Mouse (Mus musculus): ENCODE data around the gene Triobp. TPM values are rescaled to one million over a fixed set of nuclear protein-coding genes. Genes with fewer than 3 reads are reported as not detected.

Triobp gene
- polyA plus RNA-seq, 1 experiment: 32.9 TPM

DNA sequence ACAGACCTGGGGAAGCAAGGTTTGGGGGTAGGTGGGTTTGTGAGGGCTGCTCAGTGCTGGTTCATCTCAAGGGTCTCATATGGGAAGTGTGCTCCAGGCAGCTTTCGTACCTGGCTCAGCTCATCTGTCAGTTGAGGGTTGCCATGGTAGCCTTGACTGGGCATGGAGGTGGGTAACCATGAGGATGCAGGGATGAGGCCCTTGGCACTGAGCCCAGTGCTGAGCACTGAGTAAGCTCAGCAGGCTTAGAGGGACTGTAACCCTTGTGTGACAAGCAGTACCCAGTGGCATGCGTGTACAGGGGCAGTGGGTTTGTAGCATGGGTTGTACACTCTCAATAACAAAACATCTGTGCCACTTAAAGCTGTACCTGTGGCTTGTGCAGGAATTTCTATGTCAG is 9.6 kb upstream of the Triobp start:
- TF ChIP-seq CTCF (IDR thresholded peaks at IDR 0.05; ENCODE audit: control insufficient read depth, insufficient read depth, low read length) (no peak), POLR2A (IDR thresholded peaks at IDR 0.05; ENCODE audit: borderline replicate concordance, control insufficient read depth, low read depth, low read length) (no peak)
- no peak overlapping the region for H3K27ac ChIP-seq (ENCODE audit: control insufficient read depth, insufficient read depth, low read depth, low read length, poor library complexity)
- peaks cover 1% of the 10 kb centered on the region; the same call in 1 of the 2 replicates for H3K4me1 ChIP-seq (ENCODE audit: control insufficient read depth, insufficient read depth, low read length)
- H3K4me3 ChIP-seq (replicated peaks; ENCODE audit: control insufficient read depth, low read depth, low read length): no peak overlapping the region
- WGBS: 86% methylated on average over 2 of the region's 2 CpGs

- H3K27ac ChIP-seq (ENCODE audit: control insufficient read depth, insufficient read depth, low read depth, low read length, poor library complexity): no peak overlapping the region
- peaks cover 1% of the 10 kb centered on the region; the same call in 1 of the 2 replicates for H3K4me1 ChIP-seq (ENCODE audit: control insufficient read depth, insufficient read depth, low read length)
- 0 out of 2 replicates have a peak, but pooled peaks have one; percentile 6 for TF ChIP-seq POLR2A (IDR thresholded peaks at IDR 0.05; ENCODE audit: borderline replicate concordance, control insufficient read depth, low read depth, low read length)
- TF ChIP-seq CTCF (IDR thresholded peaks at IDR 0.05; ENCODE audit: control insufficient read depth, insufficient read depth, low read length): no peak
- WGBS: 89% methylated on average over 13 of the region's 13 CpGs
- no peak overlapping the region for H3K4me3 ChIP-seq (replicated peaks; ENCODE audit: control insufficient read depth, low read depth, low read length)
These were observed 7.2 kb upstream of the Triobp start for GRCm38 (mm10) chr15:78940325-78940724.

GRCm38 (mm10) chr15:78942663-78943062 is 4.9 kb upstream of the Triobp start:
- peak; percentile 64 for TF ChIP-seq CTCF (IDR thresholded peaks at IDR 0.05; ENCODE audit: control insufficient read depth, insufficient read depth, low read length)
- no peak for TF ChIP-seq POLR2A (IDR thresholded peaks at IDR 0.05; ENCODE audit: borderline replicate concordance, control insufficient read depth, low read depth, low read length)
- H3K4me1 ChIP-seq (ENCODE audit: control insufficient read depth, insufficient read depth, low read length): no peaks in the 10 kb centered on the region
- no peak overlapping the region for H3K27ac ChIP-seq (ENCODE audit: control insufficient read depth, insufficient read depth, low read depth, low read length, poor library complexity)
- 20% methylated on average over 9 of the region's 9 CpGs for WGBS
- no peak overlapping the region for H3K4me3 ChIP-seq (replicated peaks; ENCODE audit: control insufficient read depth, low read depth, low read length)

- no peaks in the 10 kb centered on the region for H3K4me1 ChIP-seq (ENCODE audit: control insufficient read depth, insufficient read depth, low read length)
- 69% methylated on average over 7 of the region's 7 CpGs for WGBS
- no peak overlapping the region for H3K27ac ChIP-seq (ENCODE audit: control insufficient read depth, insufficient read depth, low read depth, low read length, poor library complexity)
- no peak overlapping the region for H3K4me3 ChIP-seq (replicated peaks; ENCODE audit: control insufficient read depth, low read depth, low read length)
- no peak for TF ChIP-seq POLR2A (IDR thresholded peaks at IDR 0.05; ENCODE audit: borderline replicate concordance, control insufficient read depth, low read depth, low read length)
- TF ChIP-seq CTCF (IDR thresholded peaks at IDR 0.05; ENCODE audit: control insufficient read depth, insufficient read depth, low read length): no peak
These were observed 1.3 kb upstream of the Triobp start for GRCm38 (mm10) chr15:78946232-78946631.

GRCm38 (mm10) chr15:78948152-78948725 is 715 bp downstream of the Triobp start:
- 5% methylated on average over 11 of the region's 11 CpGs for WGBS
- Histone ChIP-seq H3K27ac (ENCODE audit: control insufficient read depth, insufficient read depth, low read depth, low read length, poor library complexity) (no peak overlapping the region), H3K4me3 (replicated peaks; ENCODE audit: control insufficient read depth, low read depth, low read length) (no peak overlapping the region), H3K4me1 (ENCODE audit: control insufficient read depth, insufficient read depth, low read length) (no peaks in the 10 kb centered on the region)
- TF ChIP-seq CTCF (IDR thresholded peaks at IDR 0.05; ENCODE audit: control insufficient read depth, insufficient read depth, low read length) (no peak), POLR2A (IDR thresholded peaks at IDR 0.05; ENCODE audit: borderline replicate concordance, control insufficient read depth, low read depth, low read length) (no peak)

GRCm38 (mm10) chr15:78948883-78949282 is 1.4 kb downstream of the Triobp start:
- Histone ChIP-seq H3K4me3 (replicated peaks; ENCODE audit: control insufficient read depth, low read depth, low read length) (no peak overlapping the region), H3K4me1 (ENCODE audit: control insufficient read depth, insufficient read depth, low read length) (no peaks in the 10 kb centered on the region), H3K27ac (ENCODE audit: control insufficient read depth, insufficient read depth, low read depth, low read length, poor library complexity) (no peak overlapping the region)
- 83% methylated on average over 3 of the region's 3 CpGs for WGBS
- TF ChIP-seq CTCF (IDR thresholded peaks at IDR 0.05; ENCODE audit: control insufficient read depth, insufficient read depth, low read length) (no peak), POLR2A (IDR thresholded peaks at IDR 0.05; ENCODE audit: borderline replicate concordance, control insufficient read depth, low read depth, low read length) (no peak)

DNA sequence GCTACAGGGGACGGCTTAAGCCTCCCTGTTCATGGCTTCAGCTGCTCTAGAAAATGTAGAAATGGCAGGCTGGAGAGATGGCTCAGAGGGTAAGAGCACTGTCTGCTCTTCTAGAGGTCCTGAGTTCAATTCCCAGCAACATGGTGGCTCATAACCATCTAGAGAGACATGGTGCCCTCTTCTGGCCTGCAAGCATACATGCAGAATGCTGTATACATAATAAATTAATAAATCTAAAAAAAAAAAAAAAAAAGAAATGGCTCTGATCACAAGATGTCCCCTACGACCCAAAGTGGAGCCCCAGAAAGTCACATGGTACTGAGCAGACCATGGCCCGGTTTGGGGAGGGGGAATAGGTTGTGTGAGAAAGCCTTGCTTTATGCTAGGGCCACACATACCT is 8.1 kb downstream of the Triobp start:
- no peaks in the 10 kb centered on the region for H3K4me1 ChIP-seq (ENCODE audit: control insufficient read depth, insufficient read depth, low read length)
- TF ChIP-seq POLR2A (IDR thresholded peaks at IDR 0.05; ENCODE audit: borderline replicate concordance, control insufficient read depth, low read depth, low read length) (no peak), CTCF (IDR thresholded peaks at IDR 0.05; ENCODE audit: control insufficient read depth, insufficient read depth, low read length) (no peak)
- WGBS: 51% methylated on average over 3 of the region's 3 CpGs

GRCm38 (mm10) chr15:78956351-78956750 is 8.8 kb downstream of the Triobp start:
- H3K4me3 ChIP-seq (replicated peaks; ENCODE audit: control insufficient read depth, low read depth, low read length): no peak overlapping the region
- no peaks in the 10 kb centered on the region for H3K4me1 ChIP-seq (ENCODE audit: control insufficient read depth, insufficient read depth, low read length)
- H3K27ac ChIP-seq (ENCODE audit: control insufficient read depth, insufficient read depth, low read depth, low read length, poor library complexity): no peak overlapping the region
- 80% methylated on average over 4 of the region's 4 CpGs for WGBS
- no peak for TF ChIP-seq CTCF (IDR thresholded peaks at IDR 0.05; ENCODE audit: control insufficient read depth, insufficient read depth, low read length)
- TF ChIP-seq POLR2A (IDR thresholded peaks at IDR 0.05; ENCODE audit: borderline replicate concordance, control insufficient read depth, low read depth, low read length): no peak

More for the DNA sequence above, 8.1 kb downstream of the Triobp start:
- Histone ChIP-seq H3K4me3 (replicated peaks; ENCODE audit: control insufficient read depth, low read depth, low read length) (no peak overlapping the region), H3K27ac (ENCODE audit: control insufficient read depth, insufficient read depth, low read depth, low read length, poor library complexity) (no peak overlapping the region)

DNA sequence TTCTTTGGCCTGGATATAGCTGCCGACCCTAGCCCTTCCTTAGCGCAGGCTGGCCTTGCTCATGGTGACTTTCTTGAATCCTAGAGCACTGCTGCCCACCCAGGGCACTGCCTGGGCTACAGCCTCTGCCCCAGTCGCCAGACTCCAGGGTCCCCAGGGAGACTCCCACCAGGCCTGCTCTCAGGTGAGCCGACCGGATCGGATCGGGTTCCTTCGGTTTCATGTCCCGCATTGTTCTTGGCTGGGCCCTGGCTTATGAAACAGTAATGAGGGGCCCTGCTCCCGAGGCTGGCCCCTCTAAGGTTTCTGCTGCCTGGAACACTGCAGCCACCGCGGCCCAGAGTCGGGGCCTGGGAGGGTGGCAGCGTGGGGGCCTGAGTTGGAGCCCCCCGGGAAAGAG is 9.5 kb downstream of the Triobp start:
- Histone ChIP-seq H3K4me1 (ENCODE audit: control insufficient read depth, insufficient read depth, low read length) (no peaks in the 10 kb centered on the region), H3K27ac (ENCODE audit: control insufficient read depth, insufficient read depth, low read depth, low read length, poor library complexity) (no peak overlapping the region), H3K4me3 (replicated peaks; ENCODE audit: control insufficient read depth, low read depth, low read length) (no peak overlapping the region)
- 77% methylated on average over 15 of the region's 15 CpGs for WGBS
- no peak for TF ChIP-seq CTCF (IDR thresholded peaks at IDR 0.05; ENCODE audit: control insufficient read depth, insufficient read depth, low read length)
- no peak for TF ChIP-seq POLR2A (IDR thresholded peaks at IDR 0.05; ENCODE audit: borderline replicate concordance, control insufficient read depth, low read depth, low read length)
